Mouse (Mus musculus): Measurements from ENCODE around the gene Nsrp1.

Nsrp1 gene

DNA sequence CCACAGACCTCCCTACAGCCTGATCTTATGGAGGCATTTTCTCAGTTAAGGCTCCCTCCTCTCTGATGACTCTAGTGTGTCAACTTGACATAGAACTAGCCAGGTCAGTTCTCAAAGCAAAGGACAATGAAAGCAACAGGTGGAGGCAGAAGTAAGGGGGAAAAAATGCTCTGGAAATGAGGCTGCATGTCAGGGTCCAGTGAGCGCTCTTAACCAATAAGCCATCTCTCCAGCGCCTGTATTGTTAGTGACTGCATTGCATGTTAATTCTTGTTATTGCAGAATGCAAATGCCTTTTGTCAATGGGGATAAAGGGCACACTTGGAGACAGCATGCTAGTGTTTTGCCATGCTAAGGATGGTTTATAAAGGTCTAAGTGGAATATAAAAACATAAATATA lies 35.4 kb downstream of the Nsrp1 start:
- no peak for DNase-seq (ENCODE audit: low spot score)

DNA sequence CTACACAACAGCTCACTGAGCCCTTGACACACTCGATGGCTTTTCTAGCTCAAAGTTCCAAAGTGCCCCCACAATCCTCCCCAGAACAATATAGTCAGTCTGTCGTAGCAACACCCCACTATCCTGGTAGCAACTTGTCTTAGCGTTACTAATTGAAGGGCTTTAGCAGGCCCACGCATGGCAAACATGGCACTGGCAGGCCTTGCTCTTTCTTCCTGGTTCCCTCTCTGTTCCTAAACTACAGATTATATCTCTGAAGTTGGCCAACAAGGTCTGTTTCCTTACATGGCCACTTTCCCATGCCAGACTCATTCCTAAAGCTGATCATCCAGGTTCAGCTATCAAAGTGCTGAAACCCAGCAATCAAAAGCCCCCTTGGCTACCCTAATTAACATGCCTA lies 36.3 kb downstream of the Nsrp1 start:
- no peak for DNase-seq (ENCODE audit: low spot score)

DNA sequence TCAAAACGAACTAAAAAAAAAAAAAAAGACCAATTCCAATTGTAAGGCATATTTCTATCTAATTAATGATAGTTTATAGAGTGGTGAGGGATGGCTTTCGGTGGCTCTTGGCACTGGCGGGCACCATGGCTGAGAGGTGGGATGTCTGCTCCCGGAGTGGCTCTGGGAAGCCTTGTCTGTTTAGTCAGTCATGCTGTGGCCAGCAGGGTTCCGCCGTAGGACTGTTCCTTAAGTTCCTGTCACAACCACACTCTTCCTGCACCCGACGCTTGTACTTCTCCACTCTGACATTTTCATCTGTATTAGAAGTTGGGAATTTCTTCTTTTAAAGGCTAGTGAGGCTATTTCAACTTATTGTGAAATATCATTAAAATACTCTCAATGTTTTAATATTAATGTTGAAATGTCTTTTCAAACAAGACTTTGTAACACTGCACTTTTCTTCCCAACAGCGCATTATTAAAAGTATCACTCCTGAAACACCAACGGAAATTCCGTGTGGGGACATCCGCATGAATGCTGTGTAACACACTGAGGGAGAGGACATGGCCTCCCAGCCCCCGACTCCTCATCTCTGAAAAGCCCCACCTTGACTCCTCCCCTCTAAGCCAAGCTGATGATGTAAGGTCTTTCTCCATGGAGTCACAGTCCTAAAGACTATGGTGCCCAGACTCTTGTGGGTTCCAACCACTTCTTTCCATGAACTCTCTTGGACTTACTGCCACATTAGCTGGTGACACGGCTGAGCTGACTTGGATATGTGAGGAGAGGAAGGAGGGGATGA lies 46.9 kb downstream of the Nsrp1 start:
- no peak for DNase-seq (ENCODE audit: low spot score)

DNA sequence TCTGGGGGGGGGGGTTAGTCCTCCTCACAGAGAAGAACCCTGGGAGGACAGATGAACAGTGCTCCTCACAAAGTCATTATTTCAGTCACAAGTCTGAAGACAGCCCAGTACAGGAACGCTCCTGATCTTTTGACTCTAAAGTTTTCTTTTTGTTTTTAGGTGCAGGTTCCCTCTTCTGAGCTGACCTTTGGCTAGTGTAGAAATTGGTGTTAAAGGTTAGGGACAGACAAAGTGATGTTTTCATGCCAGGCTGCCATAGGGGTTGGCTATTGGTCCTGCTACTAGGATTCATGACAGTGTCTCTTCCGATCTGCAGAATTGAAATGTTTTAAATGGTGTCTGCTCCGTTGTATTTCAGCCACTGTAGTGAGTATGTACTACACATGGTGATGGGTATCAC lies 50.1 kb downstream of the Nsrp1 start:
- no peak for DNase-seq (ENCODE audit: low spot score)

DNA sequence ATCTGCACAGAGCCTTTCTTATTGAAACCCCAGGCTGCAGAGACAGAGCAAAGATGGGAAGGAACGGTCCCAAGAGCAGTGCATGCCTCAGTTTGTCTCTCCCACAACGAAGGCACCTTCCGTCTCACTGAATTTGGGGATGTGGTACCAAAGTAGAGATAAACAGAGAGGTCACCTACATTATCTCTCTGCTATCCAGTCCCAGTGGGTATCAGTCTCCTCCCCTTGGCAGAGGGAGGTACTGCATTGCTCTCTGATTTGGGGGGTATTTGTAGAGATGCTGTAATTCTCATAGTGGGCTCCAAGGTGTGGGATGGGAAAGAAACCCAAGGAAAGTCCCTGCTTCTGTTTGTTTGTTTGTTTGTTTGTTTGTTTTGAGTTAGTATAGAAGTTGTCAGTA lies 51.7 kb downstream of the Nsrp1 start:
- DNase-seq (ENCODE audit: low spot score): no peak

DNA sequence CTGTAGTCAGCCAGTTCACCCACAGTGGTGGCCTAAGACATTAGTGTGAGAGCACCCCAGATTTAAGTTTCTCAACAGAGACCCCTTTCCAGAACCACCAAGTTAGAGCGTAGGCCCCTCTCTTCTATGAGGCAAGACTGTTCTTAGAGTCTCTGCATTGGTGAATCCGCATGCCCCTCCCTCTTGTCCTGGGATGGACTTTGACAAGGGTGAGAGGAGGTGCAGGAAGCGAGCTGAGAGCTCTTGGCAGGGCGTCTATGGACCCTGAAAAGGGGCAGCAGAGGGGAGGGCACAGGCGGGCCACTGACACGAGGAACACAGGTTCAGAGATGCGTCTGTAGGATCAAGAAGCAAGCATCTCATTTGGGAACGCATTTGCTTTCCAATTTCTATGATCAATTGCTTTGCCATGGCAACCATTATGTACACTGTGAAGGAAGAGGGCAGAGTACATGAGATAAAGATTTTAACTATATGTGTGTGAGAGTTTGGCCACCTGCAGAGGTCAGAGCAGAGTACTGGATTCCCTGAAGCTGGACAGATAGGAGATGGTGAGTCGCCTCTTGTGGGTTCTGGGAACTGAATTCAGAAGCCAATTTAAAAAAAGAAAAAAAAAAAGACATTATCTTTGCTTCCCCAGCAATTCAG lies 56.4 kb downstream of the Nsrp1 start:
- no peak for DNase-seq (ENCODE audit: low spot score)

DNA sequence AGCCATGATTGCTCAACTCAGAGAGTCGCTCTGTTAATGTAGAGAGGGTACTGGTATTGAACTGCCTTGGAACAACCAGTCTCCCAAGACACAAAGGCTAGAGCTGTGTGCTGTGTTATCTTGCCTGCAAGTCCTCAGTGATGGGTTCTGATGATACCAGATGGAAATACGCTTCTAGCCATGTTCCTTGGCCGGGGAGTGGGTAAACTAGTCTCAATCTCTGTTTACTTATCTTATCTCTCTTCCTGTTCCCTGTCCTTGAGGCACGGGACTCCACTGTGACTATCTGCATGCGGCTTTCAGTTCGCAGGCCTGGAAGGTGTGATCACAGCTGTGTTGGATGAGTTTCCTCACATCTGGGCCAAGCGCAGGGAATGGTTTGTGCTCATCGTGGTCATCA lies 58.7 kb downstream of the Nsrp1 start:
- no peak for DNase-seq (ENCODE audit: low spot score)

DNA sequence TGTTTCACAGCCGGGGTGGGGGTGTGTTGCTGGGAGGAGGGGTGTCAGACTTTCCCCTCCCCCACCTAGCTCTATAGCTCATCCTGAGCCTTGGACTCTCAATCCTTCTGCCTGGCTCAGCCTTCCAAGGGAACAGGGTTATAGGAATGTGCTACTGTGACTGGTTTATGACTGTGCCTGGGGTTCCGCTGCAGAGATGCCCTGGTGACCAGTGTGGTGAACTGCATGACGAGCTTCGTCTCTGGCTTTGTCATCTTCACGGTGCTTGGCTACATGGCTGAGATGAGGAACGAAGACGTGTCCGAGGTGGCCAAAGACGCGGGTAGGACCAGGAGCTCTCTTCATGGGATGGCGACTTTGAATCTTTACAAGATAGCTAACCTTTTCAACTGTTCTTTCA lies 60.2 kb downstream of the Nsrp1 start:
- DNase-seq (ENCODE audit: low spot score): no peak

DNA sequence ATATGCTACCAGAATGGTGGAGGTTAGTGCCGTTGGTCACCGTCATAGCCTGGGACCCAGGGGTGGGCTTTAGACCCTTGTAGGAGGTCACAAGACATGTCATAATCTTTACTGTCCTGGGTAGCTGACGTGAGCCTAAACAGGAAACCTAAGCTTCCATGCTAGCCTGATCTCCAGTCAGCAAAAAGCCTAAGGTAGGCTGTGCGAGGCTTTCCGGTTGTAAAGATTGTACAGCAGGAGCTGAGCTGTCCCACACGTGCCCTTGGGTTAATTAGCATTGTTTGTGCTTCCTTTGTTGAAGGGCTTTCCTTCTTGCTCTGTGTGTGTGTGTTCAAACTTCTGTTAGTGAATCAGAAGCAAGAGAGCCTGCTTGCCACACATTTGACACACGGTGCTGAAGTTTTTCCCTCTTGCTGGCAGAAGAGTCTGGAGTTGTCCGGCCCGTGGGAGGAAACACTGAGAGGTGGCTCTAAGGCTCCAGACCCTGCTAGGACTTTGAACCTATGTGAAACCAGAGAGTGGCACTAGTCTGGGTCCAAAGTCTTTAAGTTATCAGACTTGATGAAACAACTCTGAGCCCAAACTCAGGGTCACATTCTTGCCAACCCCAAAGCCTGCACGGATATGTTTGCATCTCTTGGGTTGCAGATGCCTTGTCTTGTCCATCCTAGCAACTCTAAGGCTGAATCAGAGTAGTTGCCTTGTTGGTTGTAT lies 67.3 kb downstream of the Nsrp1 start:
- no peak for DNase-seq (ENCODE audit: low spot score)

DNA sequence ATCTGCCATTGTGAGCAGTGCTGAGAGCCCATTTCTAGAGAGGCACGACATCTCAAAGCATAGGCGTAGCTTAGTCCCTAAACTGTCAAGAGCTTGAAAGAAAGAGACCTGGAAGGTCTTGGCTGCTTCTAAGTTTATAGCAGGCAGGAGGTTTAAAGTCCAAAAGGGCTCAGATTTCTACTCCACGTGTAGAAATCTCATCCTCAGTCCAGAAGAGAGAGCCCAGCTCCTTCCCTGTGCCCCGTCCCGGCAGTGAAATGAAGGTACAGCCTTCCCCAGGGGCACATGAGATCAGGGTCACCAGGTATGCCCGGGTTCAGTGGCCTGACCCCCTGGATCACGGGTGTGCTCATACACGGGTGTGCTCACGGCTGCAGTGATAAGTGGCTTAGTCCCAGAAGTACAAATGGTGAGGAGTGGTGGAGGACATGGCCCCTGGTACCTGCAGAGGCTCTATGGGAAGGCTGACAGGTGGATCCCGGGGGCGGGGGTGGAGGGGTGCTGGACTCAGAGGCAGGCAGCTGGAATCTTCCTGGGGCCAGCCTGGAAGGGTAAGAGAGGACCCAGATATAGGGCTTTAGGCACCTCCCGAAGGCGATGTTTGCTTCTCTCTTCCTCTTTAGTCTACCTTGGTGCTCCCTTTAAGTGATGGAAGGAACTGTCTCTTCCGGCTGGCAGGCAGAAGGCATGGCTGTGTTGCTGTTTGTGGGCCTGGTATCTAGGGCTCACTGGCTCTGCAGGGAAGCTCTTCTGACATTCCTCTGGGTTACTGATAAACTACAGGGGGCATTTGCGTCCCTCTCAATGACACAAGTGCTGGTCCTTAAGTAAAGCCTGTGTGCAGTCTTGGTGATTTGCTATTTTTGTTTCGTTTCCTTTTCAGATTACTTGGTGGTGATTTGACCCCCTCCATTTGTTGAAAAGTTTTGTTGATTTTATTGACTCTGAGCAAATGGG lies 68.9 kb downstream of the Nsrp1 start:
- no peak for DNase-seq (ENCODE audit: low spot score)

DNA sequence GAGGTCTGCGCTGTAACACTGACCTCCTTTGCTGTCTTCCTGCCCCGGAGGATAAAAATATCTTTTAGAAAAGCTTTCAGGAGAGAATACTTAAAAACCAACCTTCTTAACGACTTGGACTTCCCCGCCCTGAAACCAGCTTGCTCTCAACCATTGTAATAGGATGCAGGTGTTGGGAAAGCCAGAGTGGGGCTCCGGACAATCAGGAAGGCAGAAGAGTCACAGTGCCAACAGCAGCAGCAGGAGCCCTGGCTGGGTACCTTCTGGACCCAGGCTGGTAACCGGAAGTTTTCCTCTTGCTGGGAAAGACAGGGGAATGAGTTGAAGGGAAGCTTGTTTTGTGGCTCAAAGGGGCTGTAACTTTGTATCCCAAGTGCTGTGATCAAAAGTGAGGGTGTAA lies 71.6 kb downstream of the Nsrp1 start:
- DNase-seq (ENCODE audit: low spot score): no peak

DNA sequence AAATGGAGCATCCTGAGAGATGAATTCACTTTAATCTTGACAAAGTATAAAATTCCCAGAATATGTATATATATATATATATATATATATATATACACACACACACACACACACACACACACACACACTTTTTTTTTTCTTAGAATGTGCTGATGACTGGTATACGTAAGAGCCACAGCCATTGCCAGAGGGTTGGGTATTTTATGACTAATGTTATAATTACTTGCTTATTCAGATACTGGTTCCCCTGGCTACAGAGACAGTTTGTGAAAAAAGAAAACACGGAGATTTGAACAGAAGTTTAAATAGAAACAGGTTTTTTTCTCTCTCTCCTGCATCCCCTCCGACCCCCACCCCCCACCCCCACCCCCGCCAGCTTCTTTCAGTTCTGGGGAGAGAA lies 72.4 kb downstream of the Nsrp1 start:
- DNase-seq (ENCODE audit: low spot score): no peak

DNA sequence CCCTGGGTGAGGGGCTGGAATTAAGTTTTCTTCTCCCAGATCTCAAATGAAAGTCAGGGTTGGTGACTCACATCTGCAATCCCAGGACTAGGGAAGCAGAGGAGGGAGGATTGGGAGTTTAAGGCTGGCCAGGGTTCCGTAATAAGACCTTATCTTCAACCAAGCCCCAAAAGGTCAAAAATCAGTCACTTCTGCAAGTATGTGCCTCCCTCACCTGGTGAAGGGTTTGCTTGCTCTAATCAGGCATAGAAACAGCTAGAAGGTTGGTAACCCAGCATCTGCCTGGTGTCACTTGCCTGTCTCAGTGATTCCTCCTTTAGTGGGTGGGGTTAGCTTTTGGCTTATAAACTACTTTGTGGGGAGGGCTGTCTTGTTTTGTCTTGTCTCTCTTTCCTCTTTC lies 75.9 kb downstream of the Nsrp1 start:
- DNase-seq (ENCODE audit: low spot score): no peak

DNA sequence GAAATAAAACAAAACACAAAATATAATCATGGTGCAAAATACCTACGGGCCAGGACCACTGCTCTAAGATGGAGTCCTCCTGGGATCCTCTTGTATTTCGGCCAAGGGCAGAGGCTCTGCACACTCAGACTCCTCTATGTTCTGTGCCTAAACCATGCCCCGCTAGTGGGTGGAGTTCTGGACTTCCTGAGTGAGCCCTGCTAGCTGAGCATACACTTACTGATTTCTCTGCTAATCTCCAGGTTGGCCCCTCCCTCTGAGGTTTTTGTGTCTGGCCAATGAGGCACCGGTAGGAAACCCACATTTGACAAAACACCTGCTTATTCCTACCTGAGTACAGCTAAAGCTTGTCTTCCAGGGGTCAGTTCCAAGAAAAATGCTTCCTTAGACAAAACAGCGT lies 77.5 kb downstream of the Nsrp1 start:
- no peak for DNase-seq (ENCODE audit: low spot score)

DNA sequence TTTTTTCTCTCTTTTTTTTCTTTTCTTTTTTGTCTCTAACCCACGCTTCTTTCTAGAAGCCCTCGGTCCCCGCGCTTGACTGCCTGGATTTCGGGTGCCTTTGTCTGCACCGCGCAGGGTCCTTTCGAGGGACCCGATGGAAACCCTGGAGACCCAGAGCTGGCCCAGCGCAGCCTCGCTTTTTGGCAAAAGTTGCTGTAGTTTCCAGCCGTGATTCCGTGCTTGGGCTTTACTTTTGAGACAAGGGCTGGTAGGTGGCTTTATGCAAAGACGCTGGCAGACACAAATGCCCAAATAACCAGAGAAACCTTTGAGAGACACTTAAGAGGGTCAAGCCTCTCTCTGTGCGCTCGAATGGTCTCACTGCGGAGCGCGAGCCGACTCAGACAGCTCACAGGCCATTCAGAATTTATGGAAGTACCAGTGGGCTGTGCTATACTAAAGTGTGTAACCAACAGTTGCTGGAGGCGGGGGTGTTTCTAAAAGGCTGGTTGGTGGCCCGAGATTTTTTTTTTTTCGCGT lies 79.5 kb downstream of the Nsrp1 start:
- no peak for DNase-seq (ENCODE audit: low spot score)

DNA sequence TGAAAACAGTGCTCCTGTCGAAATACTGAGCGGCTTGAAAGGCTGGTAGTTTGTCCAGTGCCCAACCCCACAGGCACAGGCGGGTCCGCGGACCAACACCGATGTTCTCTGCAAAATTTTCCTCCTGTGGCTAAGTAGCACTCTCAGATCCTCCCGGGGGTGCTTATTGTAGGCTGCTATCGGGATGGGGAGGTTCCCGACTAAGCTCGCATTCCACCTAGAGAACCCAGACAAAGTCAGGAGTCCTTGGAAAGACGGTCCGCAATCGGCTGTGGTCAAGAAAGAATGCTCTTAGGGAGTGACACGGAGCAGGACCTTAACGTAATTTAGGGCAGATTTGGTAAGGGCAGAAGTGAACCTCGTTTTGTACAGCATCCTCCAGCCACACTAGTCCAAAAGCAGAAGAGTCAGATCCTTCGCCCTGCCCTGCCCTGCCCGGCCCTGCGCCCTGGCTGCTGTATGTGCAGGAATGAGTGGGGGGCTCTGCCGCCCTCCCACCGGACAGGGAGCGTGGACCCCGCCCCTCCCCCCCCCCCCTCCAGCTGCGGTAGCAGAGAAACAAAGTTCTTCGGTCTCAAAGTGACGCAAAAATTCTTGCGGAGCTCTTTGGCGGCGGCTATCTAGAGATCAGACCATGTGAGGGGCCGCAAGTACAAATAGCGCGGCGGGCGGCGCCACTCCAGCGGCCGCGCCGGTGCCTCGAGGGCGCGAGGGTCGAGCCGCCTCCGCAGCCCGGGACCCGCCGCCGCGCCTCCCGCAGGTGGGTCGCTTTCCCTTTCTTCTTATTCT lies 80.1 kb downstream of the Nsrp1 start, which contains the start of gene Slc6a4:
Gene Slc6a4 (plus strand): TSS at position 688 of the 789 bp plus-strand sequence.
- no peak for DNase-seq (ENCODE audit: low spot score)

DNA sequence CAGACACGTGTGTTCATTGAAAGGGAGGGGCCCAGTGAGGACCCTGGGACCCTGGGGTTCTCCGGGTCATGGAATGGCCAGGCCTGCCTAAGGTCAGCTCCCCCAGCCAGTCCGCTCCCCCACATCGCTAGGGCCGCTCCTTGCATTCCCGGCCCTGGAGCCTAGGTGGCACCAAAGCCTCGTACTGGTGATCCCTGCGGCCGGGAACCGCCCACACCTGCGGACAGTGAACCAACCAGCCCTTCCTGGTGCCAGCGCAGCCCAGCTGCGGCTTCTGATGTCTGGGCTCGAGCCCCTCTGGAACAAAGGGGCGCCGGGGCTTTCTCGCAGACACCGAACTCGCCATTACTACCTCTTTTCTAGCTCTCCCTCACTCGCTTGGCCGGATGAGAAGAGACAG lies 80.9 kb downstream of the Nsrp1 start:
- peak; percentile 90 for DNase-seq (ENCODE audit: low spot score)

DNA sequence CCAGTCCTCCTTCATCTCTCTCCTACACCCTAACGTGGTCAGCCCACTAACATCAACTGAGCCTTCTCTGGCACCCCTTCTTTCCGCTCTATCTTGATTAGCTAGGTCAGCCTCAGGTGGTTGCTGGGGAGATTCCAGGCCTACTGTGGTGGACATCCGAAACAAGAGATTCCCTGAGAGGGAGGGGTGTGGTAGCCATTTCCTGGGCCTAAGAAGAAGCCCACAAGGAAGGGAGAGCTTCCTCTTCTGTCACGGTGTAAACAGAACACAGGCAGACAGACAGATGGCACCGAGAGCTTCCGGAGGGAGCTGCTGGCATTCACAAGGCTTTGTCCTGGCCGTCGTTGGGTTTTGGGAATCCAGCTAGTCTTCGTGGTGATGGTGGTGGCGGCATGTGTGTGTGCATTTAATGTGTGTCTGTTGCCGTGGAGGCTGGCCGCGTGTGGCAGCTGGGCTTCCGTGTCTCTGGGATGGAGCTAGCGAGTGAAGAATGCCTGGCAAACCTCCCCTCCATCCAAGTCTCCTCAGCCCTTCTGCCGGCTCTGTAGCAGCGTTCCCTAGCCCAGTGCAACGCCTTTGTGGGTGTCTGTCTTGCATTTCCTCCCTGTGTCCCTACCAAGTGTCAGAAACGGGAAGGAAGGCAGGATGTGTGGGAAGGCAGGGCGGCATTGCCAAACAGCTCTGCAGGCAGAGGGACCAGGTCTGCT lies 82.1 kb downstream of the Nsrp1 start:
- no peak for DNase-seq (ENCODE audit: low spot score)
